Comparison of ENCODE assay signal across 10 mouse cellular contexts in the genomic region with DNA sequence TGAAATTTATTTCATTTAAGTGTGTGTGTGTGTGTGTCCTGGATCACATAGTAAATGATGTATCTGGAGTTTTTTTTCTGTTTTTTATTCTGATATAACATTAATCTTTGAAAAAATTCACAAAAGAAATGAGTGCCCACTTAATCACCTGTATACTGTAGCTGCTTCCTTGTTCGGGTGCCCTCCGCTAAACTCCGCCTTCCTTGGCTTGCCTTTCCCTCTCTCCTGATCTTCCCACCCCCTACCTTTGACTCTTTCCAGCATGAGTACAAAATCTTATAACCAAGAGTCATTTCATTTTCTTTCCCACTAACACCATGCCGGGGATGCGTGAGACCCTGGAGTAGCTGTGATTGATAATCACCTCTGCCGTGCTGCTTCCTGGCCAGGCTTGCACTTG. TPM values are rescaled to one million over a fixed set of nuclear protein-coding genes. Genes with fewer than 3 reads are reported as not detected.
DNase-seq lines count a peak whose midpoint lies in the region; ATAC-seq lines count a peak whose summit lies in the region.
"Had no signal": no experiment of that assay in that cellular context is flagged by ENCODE, and none has a peak within 500 bp of the region (broad histone marks: within the 10 kb centered on the region; RNA-seq: fewer than 3 reads in every experiment).

No protein-coding gene starts in this region.

- no peak overlapping the region for H3K4me2 ChIP-seq in heart, embryonic 16.5 days (ENCODE audit: low read depth, low read length)
- H3K4me2 ChIP-seq in embryonic facial prominence, embryonic 14.5 days (ENCODE audit: low read depth, low read length) = no peak overlapping the region
- H3K4me2 ChIP-seq in hindbrain, embryonic 15.5 days = no peak overlapping the region
- H3K4me2 ChIP-seq in midbrain, embryonic 14.5 days (ENCODE audit: low read length) = no peak overlapping the region

- 59% methylated on average over 6 of the region's 6 CpGs for WGBS in heart, embryonic 16.5 days
- 80% methylated on average over 6 of the region's 6 CpGs for WGBS in embryonic facial prominence, embryonic 14.5 days
- WGBS in hindbrain, embryonic 15.5 days = 66% methylated on average over 6 of the region's 6 CpGs
- 69% methylated on average over 6 of the region's 6 CpGs for WGBS in midbrain, embryonic 14.5 days

- DNase-seq in heart, postnatal 25 days (ENCODE audit: low spot score) = no peak
- DNase-seq in embryonic facial prominence, embryonic 14.5 days (ENCODE audit: low spot score) = no peak
- no peak for DNase-seq in midbrain, embryonic 14.5 days
- no peak for DNase-seq in B cell, adult 2 months
- DNase-seq in adrenal gland, postnatal 10 days = no peak
- DNase-seq in left cerebral cortex, postnatal 36 days (ENCODE audit: low spot score in 2 of 2) = no peak

- H3K27ac ChIP-seq in heart, embryonic 16.5 days (ENCODE audit: low read length) = peak overlapping the region; percentile 65
- H3K27ac ChIP-seq in embryonic facial prominence, embryonic 14.5 days (replicated peaks; ENCODE audit: low read depth, low read length) = no peak overlapping the region
- H3K27ac ChIP-seq in hindbrain, embryonic 15.5 days (replicated peaks) = peak overlapping the region; percentile 52; the same call in 1 of the 2 replicates
- H3K27ac ChIP-seq in midbrain, embryonic 14.5 days (replicated peaks; ENCODE audit: low read depth, low read length) = peak overlapping the region; percentile 85; the same call in 1 of the 2 replicates

- intact Hi-C loops in heart, postnatal 25 days (cut with DNase I) = no loop called here
- intact Hi-C loops in left cerebral cortex, postnatal 36 days (cut with DNase I) = no loop called here

- H3K9ac ChIP-seq in heart, embryonic 16.5 days (ENCODE audit: low read length) = no peak overlapping the region
- no peak overlapping the region for H3K9ac ChIP-seq in embryonic facial prominence, embryonic 14.5 days (ENCODE audit: low read depth, low read length)
- no peak overlapping the region for H3K9ac ChIP-seq in hindbrain, embryonic 15.5 days
- H3K9ac ChIP-seq in midbrain, embryonic 14.5 days (replicated peaks; ENCODE audit: low read length) = no peak overlapping the region

- no peak for ATAC-seq in heart, embryonic 16.5 days (replicated peaks; ENCODE audit: extremely low read depth, insufficient read depth, low FRiP score)
- ATAC-seq in embryonic facial prominence, embryonic 14.5 days (ENCODE audit: low read depth) = peak; percentile 4; the same call in 1 of the 2 replicates
- ATAC-seq in hindbrain, embryonic 15.5 days (ENCODE audit: low FRiP score, low read depth) = no peak
- no peak for ATAC-seq in midbrain, embryonic 14.5 days (ENCODE audit: low FRiP score, low TSS enrichment)

- no peak overlapping the region for H3K4me3 ChIP-seq in heart, embryonic 16.5 days (ENCODE audit: low read length)
- no peak overlapping the region for H3K4me3 ChIP-seq in embryonic facial prominence, embryonic 14.5 days (ENCODE audit: low read depth, low read length)
- H3K4me3 ChIP-seq in hindbrain, embryonic 15.5 days = no peak overlapping the region
- H3K4me3 ChIP-seq in midbrain, embryonic 14.5 days (replicated peaks; ENCODE audit: low read depth, low read length) = no peak overlapping the region

- H3K9me3 ChIP-seq in heart, embryonic 16.5 days (replicated peaks; ENCODE audit: control insufficient read depth, low read length) = no peaks in the 10 kb centered on the region
- no peaks in the 10 kb centered on the region for H3K9me3 ChIP-seq in embryonic facial prominence, embryonic 14.5 days (ENCODE audit: control insufficient read depth, low read length)
- H3K9me3 ChIP-seq in hindbrain, embryonic 15.5 days = no peaks in the 10 kb centered on the region
- no peaks in the 10 kb centered on the region for H3K9me3 ChIP-seq in midbrain, embryonic 14.5 days (ENCODE audit: control insufficient read depth, low read length)

- peaks cover 13% of the 10 kb centered on the region for H3K4me1 ChIP-seq in heart, embryonic 16.5 days (ENCODE audit: control insufficient read depth, insufficient read depth, low read length)
- no peaks in the 10 kb centered on the region for H3K4me1 ChIP-seq in embryonic facial prominence, embryonic 14.5 days (ENCODE audit: control insufficient read depth, insufficient read depth, low read length)
- peaks cover 15% of the 10 kb centered on the region for H3K4me1 ChIP-seq in hindbrain, embryonic 15.5 days (replicated peaks)
- peaks cover 17% of the 10 kb centered on the region for H3K4me1 ChIP-seq in midbrain, embryonic 14.5 days (ENCODE audit: control insufficient read depth, insufficient read depth, low read length)

- H3K27me3 ChIP-seq in heart, embryonic 16.5 days (ENCODE audit: control insufficient read depth, insufficient read depth, low read length) = no peaks in the 10 kb centered on the region
- H3K27me3 ChIP-seq in embryonic facial prominence, embryonic 14.5 days (replicated peaks; ENCODE audit: control insufficient read depth, insufficient read depth, low read length) = no peaks in the 10 kb centered on the region
- no peaks in the 10 kb centered on the region; the same call in 1 of the 2 replicates for H3K27me3 ChIP-seq in hindbrain, embryonic 15.5 days
- H3K27me3 ChIP-seq in midbrain, embryonic 14.5 days (ENCODE audit: control insufficient read depth, insufficient read depth, low read length) = no peaks in the 10 kb centered on the region

- no peaks in the 10 kb centered on the region for H3K36me3 ChIP-seq in heart, embryonic 16.5 days (ENCODE audit: control insufficient read depth, insufficient read depth)
- H3K36me3 ChIP-seq in embryonic facial prominence, embryonic 14.5 days (ENCODE audit: control insufficient read depth, insufficient read depth, low read length) = no peaks in the 10 kb centered on the region
- H3K36me3 ChIP-seq in hindbrain, embryonic 15.5 days = no peaks in the 10 kb centered on the region
- H3K36me3 ChIP-seq in midbrain, embryonic 14.5 days (ENCODE audit: control insufficient read depth, insufficient read depth, low read length) = no peaks in the 10 kb centered on the region

RNA-seq across cellular contexts. Expression of a gene that starts 0.5 kb away (rescaled TPM):
- 26.8 and 28.1 TPM in 2 replicates for polyA plus RNA-seq in heart, embryonic 16.5 days (2015; fragmentation: Nextera tagmentation; extraction: Ambion mirVana)
- total RNA-seq in heart, postnatal 25 days (2021) = 10 to 100 TPM; 77.7 to 79.7 TPM
- 13.9 and 15.2 TPM in 2 replicates for polyA plus RNA-seq in embryonic facial prominence, embryonic 14.5 days (2014; fragmentation: Nextera tagmentation; extraction: Ambion mirVana)
- 48.0 and 52.9 TPM in 2 replicates for polyA plus RNA-seq in hindbrain, embryonic 15.5 days (2015; fragmentation: Nextera tagmentation; extraction: Ambion mirVana)
- 83.0 and 85.0 TPM in 2 replicates for polyA plus RNA-seq in midbrain, embryonic 14.5 days (2014; fragmentation: Nextera tagmentation; extraction: Ambion mirVana)
- total RNA-seq in adrenal gland, postnatal 10 days (2021) = 10 to 100 TPM; 43.1 to 44.0 TPM
- 10 to 100 TPM; 81.4 to 92.9 TPM for total RNA-seq in left cerebral cortex, postnatal 36 days (2021)

RNA-seq across cellular contexts. Expression of a gene that starts 11.4 kb away (rescaled TPM):
- polyA plus RNA-seq in heart, embryonic 16.5 days (2015; fragmentation: Nextera tagmentation; extraction: Ambion mirVana) = 11.7 and 12.2 TPM in 2 replicates
- total RNA-seq in heart, postnatal 25 days (2021) = 1 to 10 TPM; 1.6 to 3.2 TPM
- 7.5 and 7.7 TPM in 2 replicates for polyA plus RNA-seq in embryonic facial prominence, embryonic 14.5 days (2014; fragmentation: Nextera tagmentation; extraction: Ambion mirVana)
- polyA plus RNA-seq in hindbrain, embryonic 15.5 days (2015; fragmentation: Nextera tagmentation; extraction: Ambion mirVana) = 7.9 and 8.9 TPM in 2 replicates
- 13.3 and 14.4 TPM in 2 replicates for polyA plus RNA-seq in midbrain, embryonic 14.5 days (2014; fragmentation: Nextera tagmentation; extraction: Ambion mirVana)
- 1 to 10 TPM; 3.9 to 5.6 TPM for total RNA-seq in adrenal gland, postnatal 10 days (2021)
- 1 to 10 TPM; 4.0 to 4.7 TPM for total RNA-seq in left cerebral cortex, postnatal 36 days (2021)
- total RNA-seq: common myeloid progenitor, adult 5-6 weeks had no signal

RNA-seq across cellular contexts. Expression of a gene that starts 36.5 kb away (rescaled TPM):
- 118 and 121 TPM in 2 replicates for polyA plus RNA-seq in heart, embryonic 16.5 days (2015; fragmentation: Nextera tagmentation; extraction: Ambion mirVana)
- 10 to 100 TPM; 50.1 to 51.4 TPM for total RNA-seq in heart, postnatal 25 days (2021)
- polyA plus RNA-seq in embryonic facial prominence, embryonic 14.5 days (2014; fragmentation: Nextera tagmentation; extraction: Ambion mirVana) = 226 and 261 TPM in 2 replicates
- polyA plus RNA-seq in hindbrain, embryonic 15.5 days (2015; fragmentation: Nextera tagmentation; extraction: Ambion mirVana) = 248 and 252 TPM in 2 replicates
- 245 and 277 TPM in 2 replicates for polyA plus RNA-seq in midbrain, embryonic 14.5 days (2014; fragmentation: Nextera tagmentation; extraction: Ambion mirVana)
- 10 to 100 TPM; 30.1 to 32.3 TPM for total RNA-seq in adrenal gland, postnatal 10 days (2021)
- total RNA-seq in left cerebral cortex, postnatal 36 days (2021) = 100 to 1,000 TPM; 221 to 262 TPM

RNA-seq across cellular contexts. Expression of a gene that starts 37.0 kb away (rescaled TPM):
- polyA plus RNA-seq in heart, embryonic 16.5 days (2015; fragmentation: Nextera tagmentation; extraction: Ambion mirVana) = 0.12 and 0.22 TPM in 2 replicates
- total RNA-seq in heart, postnatal 25 days (2021) = not detected
- polyA plus RNA-seq in embryonic facial prominence, embryonic 14.5 days (2014; fragmentation: Nextera tagmentation; extraction: Ambion mirVana) = 0.17 TPM in 1 of 2 replicates, not detected in the other
- 0.12 TPM in 2 replicates for polyA plus RNA-seq in hindbrain, embryonic 15.5 days (2015; fragmentation: Nextera tagmentation; extraction: Ambion mirVana)
- not detected in 2 replicates for polyA plus RNA-seq in midbrain, embryonic 14.5 days (2014; fragmentation: Nextera tagmentation; extraction: Ambion mirVana)
- total RNA-seq in adrenal gland, postnatal 10 days (2021) = under 1 TPM; 0.39 to 0.51 TPM
- total RNA-seq in left cerebral cortex, postnatal 36 days (2021) = not detected
- total RNA-seq: common myeloid progenitor, adult 5-6 weeks; layer of hippocampus, adult 18-20 months had no signal

RNA-seq across cellular contexts. Expression of a gene that starts 54.1 kb away (rescaled TPM):
- polyA plus RNA-seq in heart, embryonic 16.5 days (2015; fragmentation: Nextera tagmentation; extraction: Ambion mirVana) = 79.3 and 81.3 TPM in 2 replicates
- total RNA-seq in heart, postnatal 25 days (2021) = 100 to 1,000 TPM; 137 to 156 TPM
- 60.5 and 64.7 TPM in 2 replicates for polyA plus RNA-seq in embryonic facial prominence, embryonic 14.5 days (2014; fragmentation: Nextera tagmentation; extraction: Ambion mirVana)
- 10.9 and 11.4 TPM in 2 replicates for polyA plus RNA-seq in hindbrain, embryonic 15.5 days (2015; fragmentation: Nextera tagmentation; extraction: Ambion mirVana)
- polyA plus RNA-seq in midbrain, embryonic 14.5 days (2014; fragmentation: Nextera tagmentation; extraction: Ambion mirVana) = 1.4 and 6.2 TPM in 2 replicates
- total RNA-seq in adrenal gland, postnatal 10 days (2021) = 100 to 1,000 TPM in 1 of 2 experiments, 10 to 100 TPM in 1; 95.5 to 101 TPM
- 1 to 10 TPM; 2.6 to 2.9 TPM for total RNA-seq in left cerebral cortex, postnatal 36 days (2021)
